Mouse (Mus musculus): Measurements from ENCODE around the gene Siglecg. TPM values are rescaled to one million over a fixed set of nuclear protein-coding genes. Genes with fewer than 3 reads are reported as not detected.

Siglecg gene
- polyA plus RNA-seq, 1 experiment from 2014 or later = 3.5 TPM

DNA sequence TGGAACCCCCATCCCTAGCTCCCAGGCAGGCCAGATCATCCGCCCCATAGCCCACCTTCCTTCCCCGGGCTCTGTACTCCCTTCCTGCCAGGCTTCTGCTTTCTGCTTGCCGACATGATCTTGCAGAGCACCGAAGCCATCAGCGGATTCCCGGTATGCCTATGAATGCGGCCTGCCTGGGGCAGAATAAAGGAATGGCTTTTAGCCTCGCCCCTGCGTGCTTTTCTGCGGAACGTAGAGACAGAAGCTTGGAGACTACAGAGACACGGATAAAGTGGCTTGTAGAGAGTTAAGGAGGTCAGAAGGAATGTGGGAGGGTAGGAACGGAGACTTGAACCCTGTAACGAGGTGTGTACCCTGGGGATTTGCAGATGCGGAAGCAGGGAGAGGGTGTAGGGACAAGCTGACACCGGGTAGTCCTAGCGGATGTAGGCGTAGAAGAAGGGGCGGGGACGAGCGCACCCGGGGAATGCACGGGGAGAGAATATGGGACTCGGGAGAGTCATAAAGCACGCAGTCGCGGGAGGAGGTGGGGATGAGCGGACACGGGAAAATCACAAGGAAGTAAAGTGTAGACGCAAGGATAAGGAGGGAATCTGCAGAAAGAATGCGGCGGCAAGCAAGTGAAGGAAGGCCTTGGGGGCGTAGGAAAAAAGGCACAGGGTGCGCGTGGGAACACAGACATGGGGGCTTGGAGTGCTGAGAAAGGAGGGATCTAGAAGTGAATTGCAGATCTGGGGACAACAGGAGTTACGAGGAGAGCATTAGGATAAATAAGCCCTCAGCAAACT, 35.3 kb downstream of the Siglecg start:
- Histone ChIP-seq H3K27me3 (ENCODE audit: insufficient read depth, low read length) (no peaks in the 10 kb centered on the region), H3K9ac (replicated peaks) (peak overlapping the region; percentile 79), H3K4me2 (ENCODE audit: low read depth, low read length) (peak overlapping the region; percentile 95), H3K4me3 (ENCODE audit: low read depth, low read length) (peak overlapping the region; percentile 64), H3K27ac (ENCODE audit: low read depth) (peak overlapping the region; percentile 98), H3K9me3 (ENCODE audit: low read length) (no peaks in the 10 kb centered on the region), H3K4me1 (ENCODE audit: insufficient read depth) (peaks cover 69% of the 10 kb centered on the region), H3K36me3 (replicated peaks; ENCODE audit: insufficient read depth, low read length) (0 out of 2 replicates have a peak, but pooled peaks cover 2% of the 10 kb centered on the region)
- ATAC-seq (peak; percentile 86), DNase-seq (peak; percentile 83)
- WGBS (ENCODE audit: insufficient replicate concordance) = under 1% methylated on average over 36 of the region's 36 CpGs
- TF ChIP-seq EP300 (IDR thresholded peaks at IDR 0.05; ENCODE audit: low read depth) (no peak), CTCF (IDR thresholded peaks at IDR 0.05; ENCODE audit: low read depth) (no peak)

DNA sequence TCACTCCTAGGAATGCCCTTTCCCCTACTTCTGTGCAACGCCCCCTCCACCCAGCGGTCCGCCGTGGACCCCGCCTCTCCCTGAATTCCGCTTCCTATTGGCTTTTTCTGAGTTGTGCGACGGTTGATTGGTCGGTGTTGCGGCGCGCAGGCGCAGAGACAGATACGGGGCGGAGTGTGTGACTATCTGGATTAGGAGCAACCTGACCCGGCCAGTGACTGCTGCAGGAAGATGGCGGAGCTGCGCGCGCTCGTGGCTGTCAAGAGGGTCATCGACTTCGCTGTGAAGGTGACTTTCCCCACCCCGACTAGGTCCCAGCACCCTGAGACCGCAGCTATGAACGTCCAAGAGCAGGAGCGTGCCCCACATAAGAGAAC, 35.9 kb downstream of the Siglecg start, which contains the start of the genes Etfb and Gm45233:
Gene Etfb, plus strand, starts transcription at position 167 of the 377 bp plus-strand sequence.
Gene Gm45233, plus strand, starts transcription at position 212 of the 377 bp plus-strand sequence.
- WGBS (ENCODE audit: insufficient replicate concordance) = 3% methylated on average over 27 of the region's 27 CpGs
- 0 out of 2 replicates have a peak, but pooled peaks cover 2% of the 10 kb centered on the region for H3K36me3 ChIP-seq (replicated peaks; ENCODE audit: insufficient read depth, low read length)
- TF ChIP-seq CTCF (IDR thresholded peaks at IDR 0.05; ENCODE audit: low read depth) (no peak), EP300 (IDR thresholded peaks at IDR 0.05; ENCODE audit: low read depth) (peak; percentile 40; the same call in 1 of the 2 replicates)
- H3K27ac ChIP-seq (ENCODE audit: low read depth) = peak within 1 kb of the TSS; percentile 98
- H3K4me3 ChIP-seq (ENCODE audit: low read depth, low read length) = peak within 1 kb of the TSS; percentile 64
- H3K4me1 ChIP-seq (ENCODE audit: insufficient read depth) = peaks cover 69% of the 10 kb centered on the region
- no peaks in the 10 kb centered on the region for H3K9me3 ChIP-seq (ENCODE audit: low read length)
- no peaks in the 10 kb centered on the region for H3K27me3 ChIP-seq (ENCODE audit: insufficient read depth, low read length)
- H3K4me2 ChIP-seq (ENCODE audit: low read depth, low read length) = peak within 1 kb of the TSS; percentile 95
- peak; percentile 96 for ATAC-seq
- DNase-seq = peak; percentile 93
- peak within 1 kb of the TSS; percentile 79 for H3K9ac ChIP-seq (replicated peaks)

GRCm38 (mm10) chr7:43447801-43448200, 39.8 kb downstream of the Siglecg start:
- no peak for TF ChIP-seq EP300 (IDR thresholded peaks at IDR 0.05; ENCODE audit: low read depth)
- no peak for TF ChIP-seq CTCF (IDR thresholded peaks at IDR 0.05; ENCODE audit: low read depth)
- H3K4me3 ChIP-seq (ENCODE audit: low read depth, low read length) = no peak overlapping the region
- no peak overlapping the region for H3K27ac ChIP-seq (ENCODE audit: low read depth)
- H3K4me2 ChIP-seq (ENCODE audit: low read depth, low read length) = no peak overlapping the region
- no peak for DNase-seq
- 56% methylated on average over 4 of the region's 4 CpGs for WGBS (ENCODE audit: insufficient replicate concordance)
- no peaks in the 10 kb centered on the region for H3K9me3 ChIP-seq (ENCODE audit: low read length)
- H3K27me3 ChIP-seq (ENCODE audit: insufficient read depth, low read length) = no peaks in the 10 kb centered on the region
- H3K4me1 ChIP-seq (ENCODE audit: insufficient read depth) = peaks cover 45% of the 10 kb centered on the region
- no peak for ATAC-seq
- H3K9ac ChIP-seq (replicated peaks) = no peak overlapping the region
- H3K36me3 ChIP-seq (replicated peaks; ENCODE audit: insufficient read depth, low read length) = peaks cover 8% of the 10 kb centered on the region

DNA sequence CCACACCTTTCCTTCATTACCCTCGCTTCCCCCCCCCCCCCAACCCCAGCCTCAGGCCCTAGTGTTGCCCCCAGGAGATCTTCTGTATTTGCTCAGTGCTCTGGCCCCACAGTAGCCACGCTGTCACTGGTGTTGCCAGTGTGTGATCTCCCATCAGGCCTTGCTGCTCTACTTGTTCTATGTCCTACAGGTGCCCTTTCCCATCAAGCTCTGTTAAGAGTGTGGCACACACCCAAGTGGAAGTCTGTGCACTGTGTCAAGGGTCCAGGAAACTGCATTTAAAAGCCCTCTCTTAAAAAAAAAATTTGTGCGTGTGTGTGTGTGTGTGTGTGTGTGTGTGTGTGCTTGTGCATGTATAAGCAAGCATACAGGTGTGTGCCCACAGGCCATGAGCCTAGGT, 40.2 kb downstream of the Siglecg start:
- Histone ChIP-seq H3K27ac (ENCODE audit: low read depth) (no peak overlapping the region), H3K4me1 (ENCODE audit: insufficient read depth) (peaks cover 42% of the 10 kb centered on the region), H3K36me3 (replicated peaks; ENCODE audit: insufficient read depth, low read length) (peaks cover 13% of the 10 kb centered on the region), H3K27me3 (ENCODE audit: insufficient read depth, low read length) (no peaks in the 10 kb centered on the region), H3K4me2 (ENCODE audit: low read depth, low read length) (no peak overlapping the region), H3K4me3 (ENCODE audit: low read depth, low read length) (no peak overlapping the region), H3K9me3 (ENCODE audit: low read length) (no peaks in the 10 kb centered on the region), H3K9ac (replicated peaks) (no peak overlapping the region)
- DNase-seq (no peak), ATAC-seq (no peak)
- TF ChIP-seq CTCF (IDR thresholded peaks at IDR 0.05; ENCODE audit: low read depth) = no peak
- no peak for TF ChIP-seq EP300 (IDR thresholded peaks at IDR 0.05; ENCODE audit: low read depth)
- WGBS (ENCODE audit: insufficient replicate concordance) = 71% methylated on average over 2 of the region's 3 CpGs

DNA sequence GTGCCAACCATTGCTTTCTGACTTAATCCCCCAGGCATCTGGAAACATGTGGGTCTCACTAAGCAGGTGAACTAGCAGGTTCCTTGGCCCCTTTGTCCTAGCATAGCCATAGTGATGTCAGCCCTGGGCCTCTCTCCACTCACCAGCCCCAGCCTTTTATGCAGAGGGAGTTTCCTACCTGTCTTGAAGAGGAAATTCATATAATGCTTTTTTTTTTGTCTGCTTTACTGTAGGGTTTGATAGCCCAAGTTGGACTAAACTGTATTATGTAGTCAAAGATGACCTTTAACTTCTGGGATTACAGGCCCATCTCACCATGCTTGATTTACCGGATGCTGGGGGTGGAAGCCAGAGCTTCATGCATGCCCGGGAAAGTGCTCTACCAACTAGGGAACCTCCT, 41.8 kb downstream of the Siglecg start:
- ATAC-seq = no peak
- DNase-seq = no peak
- TF ChIP-seq CTCF (IDR thresholded peaks at IDR 0.05; ENCODE audit: low read depth) = no peak
- TF ChIP-seq EP300 (IDR thresholded peaks at IDR 0.05; ENCODE audit: low read depth) = no peak
- Histone ChIP-seq H3K27me3 (ENCODE audit: insufficient read depth, low read length) (no peaks in the 10 kb centered on the region), H3K27ac (ENCODE audit: low read depth) (no peak overlapping the region), H3K36me3 (replicated peaks; ENCODE audit: insufficient read depth, low read length) (peaks cover 26% of the 10 kb centered on the region), H3K4me3 (ENCODE audit: low read depth, low read length) (no peak overlapping the region), H3K4me2 (ENCODE audit: low read depth, low read length) (no peak overlapping the region), H3K9me3 (ENCODE audit: low read length) (no peaks in the 10 kb centered on the region), H3K4me1 (ENCODE audit: insufficient read depth) (peaks cover 43% of the 10 kb centered on the region), H3K9ac (replicated peaks) (no peak overlapping the region)
- 89% methylated on average over 2 of the region's 2 CpGs for WGBS (ENCODE audit: insufficient replicate concordance)

DNA sequence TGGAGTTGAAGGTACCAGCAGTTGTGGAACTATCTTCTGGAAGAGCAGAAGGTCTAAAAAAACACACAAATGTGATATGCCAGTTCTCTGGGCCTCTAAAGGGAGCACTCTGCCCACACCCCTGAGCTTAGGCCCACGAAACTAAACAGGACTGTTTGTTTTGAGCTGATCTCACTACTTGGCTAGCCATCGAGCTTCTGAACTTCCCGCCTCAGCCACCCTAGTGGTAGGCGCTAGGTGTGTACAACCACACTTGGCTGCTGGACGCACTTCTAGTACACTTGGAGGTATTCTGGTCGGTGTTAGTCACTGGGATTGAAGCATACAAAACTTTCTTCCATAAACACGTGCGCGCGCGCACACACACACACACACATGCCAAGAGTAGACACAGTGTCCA, 43.7 kb downstream of the Siglecg start:
- peak; percentile 38; the same call in 1 of the 2 replicates for ATAC-seq
- peaks cover 35% of the 10 kb centered on the region for H3K36me3 ChIP-seq (replicated peaks; ENCODE audit: insufficient read depth, low read length)

More for the DNA sequence above, 43.7 kb downstream of the Siglecg start:
- no peak overlapping the region for H3K4me2 ChIP-seq (ENCODE audit: low read depth, low read length)
- peaks cover 28% of the 10 kb centered on the region for H3K4me1 ChIP-seq (ENCODE audit: insufficient read depth)
- no peak for DNase-seq
- no peak overlapping the region for H3K9ac ChIP-seq (replicated peaks)
- no peak overlapping the region for H3K27ac ChIP-seq (ENCODE audit: low read depth)
- no peaks in the 10 kb centered on the region for H3K27me3 ChIP-seq (ENCODE audit: insufficient read depth, low read length)
- no peak for TF ChIP-seq CTCF (IDR thresholded peaks at IDR 0.05; ENCODE audit: low read depth)
- TF ChIP-seq EP300 (IDR thresholded peaks at IDR 0.05; ENCODE audit: low read depth) = no peak
- no peaks in the 10 kb centered on the region for H3K9me3 ChIP-seq (ENCODE audit: low read length)
- no peak overlapping the region for H3K4me3 ChIP-seq (ENCODE audit: low read depth, low read length)
- 86% methylated on average over 11 of the region's 11 CpGs for WGBS (ENCODE audit: insufficient replicate concordance)
